Mouse (Mus musculus): ENCODE results near the gene Fbxw11.

Gene Fbxw11

DNA sequence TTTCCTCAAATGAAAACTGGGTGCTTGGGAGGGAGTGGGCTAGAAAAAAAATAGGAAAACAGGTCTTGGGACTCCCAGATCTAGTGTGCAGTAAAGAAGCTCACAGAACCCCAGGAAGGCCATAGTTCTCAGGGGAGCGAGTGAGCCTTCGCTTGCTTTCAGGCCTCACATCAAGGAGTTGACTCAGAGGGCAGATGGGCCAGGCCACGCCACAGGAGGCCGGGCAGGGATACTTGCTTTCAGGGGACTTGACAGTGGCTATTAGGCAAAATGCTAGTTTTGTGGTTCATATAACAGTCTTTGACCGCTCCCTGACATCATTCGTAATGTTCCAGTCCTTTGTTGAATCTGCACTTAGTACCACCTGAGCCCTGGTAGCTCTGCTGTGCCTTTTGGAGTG, 18.6 kb upstream of the Fbxw11 start:
- in situ Hi-C loops (cut with MseI, MboI), result no loop called here

DNA sequence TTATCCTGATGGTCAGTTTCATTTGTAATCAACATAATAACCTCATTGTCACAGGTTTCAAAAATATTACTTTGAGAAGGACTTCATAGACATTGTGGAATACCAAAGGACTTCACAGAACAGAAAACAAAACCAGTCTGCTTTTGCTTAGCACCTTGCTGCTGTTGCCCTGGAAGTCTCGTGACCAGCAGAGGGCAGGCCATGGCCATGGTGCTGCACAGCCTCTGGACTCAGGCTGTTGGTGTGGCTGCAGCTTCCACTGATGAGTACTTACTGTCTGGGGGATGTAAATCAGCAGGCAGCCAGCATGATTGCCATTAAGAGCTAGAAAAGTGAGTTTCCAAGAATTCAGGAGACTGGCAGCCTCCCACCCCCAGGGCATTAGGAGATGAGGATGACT, 16.8 kb upstream of the Fbxw11 start:
- in situ Hi-C loops (cut with MseI, MboI), result loop anchor here (5.0 kb wide), 1 partner anchor 82 kb away; no protein-coding TSS in a partner anchor

DNA sequence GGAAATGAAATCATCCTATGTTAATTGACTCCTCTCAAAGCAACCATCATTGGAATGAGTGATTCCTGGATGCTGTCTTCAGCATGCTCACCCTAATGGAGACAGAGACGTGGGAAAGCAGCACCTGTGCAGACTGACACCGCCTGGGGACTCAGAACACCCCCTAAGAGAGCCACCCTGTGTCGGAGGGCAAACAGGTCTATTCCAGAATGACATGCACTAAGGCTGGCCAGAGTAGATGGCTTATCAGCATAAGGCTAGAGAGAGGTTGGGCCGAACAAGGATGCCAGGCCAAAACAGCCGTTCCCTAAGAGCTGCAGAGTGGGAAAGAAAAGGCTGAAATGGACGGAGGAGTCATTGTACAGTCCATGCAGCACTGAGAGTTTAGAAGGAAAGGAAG, 16.4 kb upstream of the Fbxw11 start:
- in situ Hi-C loops (cut with MseI, MboI), result loop anchor here (5.0 kb wide), 1 partner anchor 81 kb away; no protein-coding TSS in a partner anchor

DNA sequence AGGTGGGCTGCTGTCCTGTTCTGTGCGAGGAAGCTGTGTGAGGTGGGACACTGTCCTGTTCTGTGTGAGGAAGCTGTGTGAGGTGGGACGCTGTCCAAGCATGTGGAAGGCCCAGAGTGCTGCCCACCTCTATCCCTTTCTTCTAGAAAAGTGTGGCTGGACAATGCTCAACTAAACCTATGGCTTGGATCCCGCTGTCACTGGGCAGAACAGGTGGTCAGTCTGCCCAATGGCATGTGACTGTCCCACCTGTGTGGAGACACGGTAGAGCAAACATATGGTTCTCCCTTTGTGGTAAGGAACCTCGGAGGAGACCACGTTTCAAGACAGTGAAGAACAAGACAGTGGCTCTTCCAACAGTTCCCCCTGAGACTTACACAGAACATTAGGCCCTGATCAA, 14.6 kb upstream of the Fbxw11 start:
- in situ Hi-C loops (cut with MseI, MboI), result loop anchor here (5.0 kb wide), 1 partner anchor 79 kb away; no protein-coding TSS in a partner anchor

DNA sequence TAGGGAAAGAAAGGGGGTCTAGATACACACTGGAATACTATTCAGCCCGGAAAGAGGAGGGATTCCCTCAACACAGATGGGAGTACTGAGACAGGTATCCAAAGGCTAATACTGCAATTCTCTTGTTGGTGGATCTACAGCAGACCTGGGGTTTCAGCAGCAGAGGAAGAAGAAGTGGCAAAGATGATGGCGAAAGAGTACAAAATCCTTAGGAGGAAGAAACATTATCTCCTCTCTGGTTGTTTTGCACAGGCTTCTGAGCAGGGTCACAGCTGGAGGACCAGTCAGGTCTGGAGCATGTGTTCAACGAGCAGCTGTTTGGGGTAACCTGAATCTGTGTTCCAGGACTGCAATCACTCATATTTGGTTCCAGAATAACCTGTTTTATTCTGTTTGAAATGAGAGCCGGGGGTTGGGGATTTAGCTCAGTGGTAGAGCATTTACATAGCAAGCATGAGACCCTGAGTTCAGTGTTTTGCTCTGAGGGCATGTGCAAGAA, 12.8 kb upstream of the Fbxw11 start:
- in situ Hi-C loops (cut with MseI, MboI), result loop anchor here (5.0 kb wide), 1 partner anchor 78 kb away; no protein-coding TSS in a partner anchor

DNA sequence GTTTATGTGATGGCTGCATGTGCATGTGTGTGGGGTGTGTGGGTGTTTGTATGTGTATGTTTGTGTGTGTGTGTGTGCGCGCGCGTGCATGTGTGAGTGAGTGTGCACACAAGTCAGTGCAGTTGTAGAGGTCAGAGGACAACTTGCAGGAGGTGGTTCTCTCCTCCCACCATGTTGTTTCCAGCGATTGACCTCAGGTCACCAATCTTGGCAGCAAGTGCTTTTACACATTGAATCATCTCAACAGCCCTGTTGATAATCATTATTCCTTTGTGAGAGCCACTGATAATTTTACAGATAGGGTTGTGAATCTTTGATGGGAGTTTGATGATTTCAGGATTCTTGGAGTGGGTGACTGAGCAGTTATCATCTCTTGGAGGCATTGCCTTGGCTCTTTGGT, 9.9 kb upstream of the Fbxw11 start:
- in situ Hi-C loops (cut with MseI, MboI), result no loop called here

DNA sequence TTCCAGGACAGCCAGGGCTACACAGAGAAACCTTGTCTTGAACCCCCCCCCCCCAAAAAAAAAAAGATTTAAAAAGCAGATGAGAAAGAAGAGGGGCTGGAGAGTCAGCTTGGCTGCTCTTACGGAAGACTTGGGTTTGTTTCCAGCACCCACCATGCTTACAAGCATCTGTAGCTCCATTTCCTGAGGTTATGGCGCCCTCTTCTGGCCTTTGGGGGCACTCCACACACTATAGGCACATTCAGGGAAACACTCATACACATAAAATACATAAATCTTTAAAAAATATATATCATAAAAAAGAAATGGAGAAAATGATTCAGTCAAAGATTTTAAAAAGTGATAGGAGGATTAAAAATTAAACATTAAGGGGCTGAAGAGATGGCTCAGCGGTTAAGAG, 9.0 kb upstream of the Fbxw11 start:
- in situ Hi-C loops (cut with MseI, MboI), result no loop called here

DNA sequence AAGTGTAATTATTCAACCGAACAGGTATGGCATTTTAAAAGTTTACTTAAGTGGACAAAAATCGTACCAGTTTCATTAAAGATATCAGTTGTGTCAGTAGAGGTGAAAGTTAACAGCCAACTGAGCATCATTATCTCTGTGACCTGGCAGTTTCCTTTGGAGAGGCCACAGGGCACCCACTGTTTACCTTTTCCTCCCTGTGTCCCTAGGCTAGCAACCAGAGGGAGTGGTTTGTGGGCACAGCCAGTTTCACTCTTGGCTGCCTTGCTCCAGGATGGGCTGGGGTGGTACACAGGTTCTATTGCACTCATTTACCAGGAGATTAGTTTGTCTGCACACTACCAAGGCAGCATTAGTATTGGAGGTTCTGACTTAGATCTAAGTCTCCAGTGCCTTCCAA, 8.4 kb upstream of the Fbxw11 start:
- in situ Hi-C loops (cut with MseI, MboI), result no loop called here

DNA sequence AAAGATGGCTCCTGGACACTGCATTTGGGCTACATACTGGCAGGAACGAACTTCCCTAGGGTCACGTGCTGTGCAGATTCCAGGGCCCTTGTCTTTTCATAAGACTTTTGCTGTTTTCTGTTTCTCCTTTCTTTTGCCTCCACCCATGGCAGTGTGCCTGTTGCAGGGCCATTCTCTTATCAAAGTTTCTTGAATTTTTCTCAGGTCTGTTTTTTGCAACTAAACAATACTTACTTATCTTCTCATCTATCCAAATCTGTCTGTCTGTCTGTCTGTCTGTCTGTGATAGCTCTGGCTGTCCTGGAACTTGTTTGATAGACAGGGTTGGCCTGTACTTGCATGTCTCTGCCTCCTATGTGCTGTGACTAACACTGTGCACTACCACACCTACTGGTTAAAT, 7.7 kb upstream of the Fbxw11 start:
- in situ Hi-C loops (cut with MseI, MboI), result no loop called here

DNA sequence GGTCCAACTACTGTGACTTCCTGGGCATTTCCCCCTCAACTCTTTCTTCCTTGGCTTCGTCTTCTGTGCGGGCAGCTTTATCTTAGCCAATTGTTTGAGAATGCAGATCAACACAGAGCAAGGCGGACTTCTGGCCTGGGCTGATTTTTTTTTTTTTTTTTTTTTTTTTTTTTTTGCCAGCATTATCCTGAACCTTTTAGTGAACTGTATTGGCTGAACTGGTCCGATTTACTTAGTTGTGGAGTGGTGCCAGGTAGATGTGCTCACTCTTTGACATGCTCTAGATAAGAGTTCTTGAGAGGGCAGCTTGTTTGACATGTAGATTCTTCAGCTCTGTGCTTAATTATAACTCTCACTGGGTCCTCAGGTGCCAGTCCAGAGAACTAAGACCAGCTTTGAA, 6.2 kb upstream of the Fbxw11 start:
- in situ Hi-C loops (cut with MseI, MboI), result no loop called here

DNA sequence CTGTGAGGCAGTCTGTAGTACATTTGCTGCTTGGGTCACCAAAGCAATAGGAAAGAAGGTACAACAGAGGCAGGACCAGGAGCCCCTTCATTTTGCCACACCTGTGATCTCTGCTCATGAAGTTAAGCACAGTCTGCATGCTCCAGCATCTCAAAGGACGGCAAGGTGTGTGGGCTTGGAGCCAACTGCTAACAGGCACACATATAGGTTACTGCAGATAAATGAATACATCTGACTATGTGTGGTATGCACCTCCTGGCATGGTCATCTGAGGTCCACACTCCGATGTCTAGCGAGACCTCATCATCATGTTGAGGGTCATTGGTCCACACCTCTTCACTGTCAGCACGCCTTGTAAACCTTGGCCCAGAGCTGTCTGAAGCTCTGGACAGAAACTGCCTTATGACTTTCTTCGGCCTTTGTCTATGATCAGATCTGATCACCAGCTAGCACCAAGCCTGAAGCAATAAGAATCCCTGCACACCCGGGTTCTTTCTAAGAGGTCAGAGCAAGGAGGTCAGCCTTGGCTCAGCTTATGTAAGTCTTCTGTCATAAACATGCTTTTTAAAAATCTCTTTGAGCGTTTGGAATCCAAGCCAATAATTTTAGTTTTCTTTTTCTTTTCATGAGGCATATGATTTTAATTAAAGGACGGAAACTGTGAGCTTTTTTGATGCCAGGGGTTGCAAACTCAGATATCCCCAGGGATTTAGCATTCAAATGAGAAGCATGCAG, 3.8 kb upstream of the Fbxw11 start:
- in situ Hi-C loops (cut with MseI, MboI), result no loop called here

DNA sequence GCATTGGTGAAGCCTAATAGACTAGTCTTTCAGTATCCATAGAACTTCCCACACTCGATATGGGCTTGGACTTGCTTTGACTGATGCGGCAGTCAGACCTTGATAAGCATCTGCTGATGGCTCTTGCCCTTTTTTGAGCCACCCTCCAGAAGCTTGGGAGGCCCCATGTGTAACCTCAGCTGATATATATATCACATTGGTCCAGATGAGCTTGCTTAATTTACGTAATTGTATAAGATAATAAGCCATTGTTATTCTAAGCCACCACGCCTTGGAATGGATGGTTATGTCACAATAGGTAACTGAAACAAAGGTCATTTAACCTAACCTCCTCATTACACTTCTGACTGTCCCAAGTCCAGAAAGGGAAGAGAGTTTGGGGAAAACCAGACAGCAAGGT, 1.9 kb upstream of the Fbxw11 start:
- in situ Hi-C loops (cut with MseI, MboI), result no loop called here

DNA sequence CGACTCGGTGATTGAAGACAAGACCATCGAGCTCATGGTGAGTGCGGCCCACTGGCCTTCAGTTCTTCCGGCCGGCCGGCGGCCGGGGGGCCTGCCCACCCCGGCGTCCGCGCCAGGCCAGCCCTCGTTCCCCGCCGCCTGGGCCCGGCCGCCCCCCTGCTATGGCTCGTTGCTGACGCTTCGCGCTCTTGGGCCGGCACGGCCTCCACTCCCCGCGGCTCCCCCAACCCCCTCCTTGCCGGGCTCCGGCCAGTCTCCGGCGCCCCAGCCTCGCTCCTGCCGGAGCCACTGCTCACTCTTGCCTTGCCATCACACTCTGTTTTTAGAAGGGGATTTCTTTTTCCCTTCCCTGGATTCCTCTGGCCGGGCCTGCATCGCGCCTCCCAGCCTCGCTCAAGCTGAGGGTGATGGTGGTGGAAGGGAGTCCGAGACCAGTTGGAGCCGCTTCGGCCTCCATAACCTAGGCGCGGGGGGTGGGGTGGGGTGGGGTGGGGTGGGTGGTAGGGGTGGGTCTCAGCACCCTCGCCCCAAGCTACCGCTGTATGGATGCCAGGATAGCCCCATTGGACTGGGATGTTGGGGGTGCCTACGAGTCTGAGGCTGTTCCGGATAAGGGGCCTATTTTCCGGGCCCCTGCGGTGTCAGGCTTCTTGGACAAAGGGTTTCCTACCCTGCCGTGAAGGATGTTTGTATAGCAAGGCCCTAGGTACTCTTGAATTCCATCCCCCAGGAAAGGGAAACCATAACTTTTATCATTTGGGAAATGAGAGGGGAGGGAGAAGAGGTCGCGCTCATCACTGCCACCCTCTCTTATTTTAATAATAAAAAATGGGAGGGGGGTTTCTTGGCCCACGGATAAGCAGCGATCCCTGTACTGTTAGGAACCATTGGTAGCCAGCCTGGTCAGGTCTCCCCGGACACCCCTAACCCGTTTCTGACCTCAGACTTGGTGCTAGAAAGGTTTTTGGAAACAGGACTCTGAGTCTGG, 669 bp downstream of the Fbxw11 start:
- in situ Hi-C loops (cut with MseI, MboI), result no loop called here

DNA sequence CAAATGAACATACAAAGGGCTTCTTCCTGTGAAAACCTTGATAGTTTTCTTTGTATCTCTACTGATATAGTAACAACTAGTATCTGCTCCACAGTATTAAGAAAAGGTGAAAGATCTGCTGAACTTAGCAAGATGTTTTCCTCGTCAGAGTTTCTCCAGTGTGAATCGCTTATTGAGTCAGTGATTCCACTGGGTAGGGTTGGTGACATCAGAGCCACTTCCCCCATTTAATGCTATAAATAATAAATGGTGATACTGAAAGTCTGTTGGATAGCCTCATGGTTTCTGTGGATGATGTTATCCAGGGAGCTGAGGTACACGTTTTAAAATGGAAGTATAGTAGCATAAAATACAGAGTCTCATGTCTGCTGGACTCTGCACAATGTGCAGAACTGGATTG, 1.5 kb downstream of the Fbxw11 start:
- in situ Hi-C loops (cut with MseI, MboI), result no loop called here

DNA sequence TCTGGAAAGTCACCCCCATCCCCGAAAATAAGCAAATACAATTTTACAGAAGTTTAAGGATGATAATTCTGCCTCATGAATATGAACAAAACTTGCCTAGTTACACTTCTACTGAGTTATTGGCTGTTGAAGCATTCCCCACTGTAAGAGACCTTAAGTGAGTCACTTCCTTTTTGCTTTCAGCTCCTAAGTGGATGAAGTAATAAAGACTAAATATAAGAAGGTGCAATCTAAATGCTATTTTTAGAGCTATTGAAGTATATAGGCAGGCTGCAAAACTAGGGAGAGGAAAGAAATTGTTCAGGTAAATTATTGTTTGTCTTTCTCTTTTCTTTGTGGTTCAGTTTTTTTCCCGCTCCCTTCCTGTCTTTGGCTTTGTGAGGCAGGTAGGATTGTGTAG, 4.7 kb downstream of the Fbxw11 start:
- in situ Hi-C loops (cut with MseI, MboI), result no loop called here

DNA sequence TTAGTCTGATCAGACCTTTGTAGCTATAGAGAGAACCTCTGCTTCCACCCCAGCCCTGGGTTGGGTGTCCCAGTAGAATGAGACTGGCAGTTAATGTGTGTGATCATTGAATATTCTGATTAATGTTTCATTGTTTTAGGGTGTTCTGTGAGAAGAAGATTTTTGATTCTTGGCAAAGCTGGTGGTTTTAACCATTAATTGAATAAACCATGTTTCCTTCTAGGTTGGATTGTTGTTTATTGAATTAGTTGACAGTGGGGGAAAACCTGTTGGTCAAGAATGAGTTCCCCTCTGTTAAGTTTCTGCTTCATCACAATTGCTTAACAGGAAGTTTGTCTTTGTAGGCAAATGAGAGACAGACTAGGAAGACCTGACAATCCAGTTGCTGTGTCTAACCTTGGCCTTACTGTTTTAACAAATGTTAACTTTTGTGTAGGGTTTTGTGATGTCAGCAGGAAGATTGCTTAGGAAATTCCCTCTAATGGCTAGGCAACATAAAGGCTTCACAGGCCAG, 7.8 kb downstream of the Fbxw11 start:
- in situ Hi-C loops (cut with MseI, MboI), result no loop called here

DNA sequence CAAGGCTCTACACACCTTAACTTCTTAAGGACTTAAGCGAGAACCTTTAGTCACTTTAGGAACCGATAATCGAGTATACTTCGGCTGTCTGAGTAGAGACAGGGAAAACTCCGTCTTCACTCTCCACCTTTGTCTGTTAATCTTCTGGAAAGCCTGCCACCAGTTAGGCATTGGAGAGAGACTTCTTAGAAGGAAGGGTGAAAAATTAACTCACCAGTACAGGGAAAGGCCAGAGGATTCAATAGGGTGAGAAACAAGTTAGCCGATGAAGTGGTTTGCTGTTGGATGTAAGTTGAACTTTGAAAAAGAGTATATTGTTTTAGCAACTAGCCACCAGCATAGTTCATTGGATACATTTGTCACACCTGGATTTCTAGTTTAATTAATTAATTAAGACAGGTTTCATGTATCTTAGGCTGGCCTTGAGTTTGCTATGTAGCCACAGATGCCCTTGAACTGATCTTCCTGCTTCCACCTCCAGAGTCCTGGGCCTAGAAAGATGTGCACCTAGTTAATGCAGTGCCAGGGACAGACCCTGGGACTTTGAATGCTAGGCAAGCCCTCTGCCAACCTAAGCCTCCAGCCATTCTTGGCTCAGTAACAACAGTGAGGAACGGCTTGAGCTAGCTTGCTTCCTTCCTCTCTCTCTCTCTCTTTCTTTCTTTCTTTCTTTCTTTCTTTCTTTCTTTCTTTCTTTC, 8.5 kb downstream of the Fbxw11 start:
- in situ Hi-C loops (cut with MseI, MboI), result no loop called here

DNA sequence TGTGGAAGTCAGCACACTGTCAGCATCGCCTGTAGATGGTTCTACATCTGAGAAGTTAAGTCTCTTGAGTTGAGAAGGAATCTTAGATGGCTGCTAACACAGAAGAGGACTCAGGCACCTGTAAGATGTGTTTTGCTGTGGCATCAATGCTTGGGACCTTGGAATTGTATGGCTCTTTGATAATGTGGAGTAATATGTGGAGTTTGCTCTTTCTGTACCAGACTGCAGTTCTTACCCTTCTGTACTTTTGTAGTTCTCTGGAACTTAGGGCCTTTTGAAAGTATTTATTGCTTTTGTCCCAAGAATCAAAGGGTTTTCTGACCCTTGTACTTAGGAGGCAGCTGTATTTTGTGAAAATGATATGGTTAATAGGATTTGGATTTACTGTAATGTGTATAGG, 9.2 kb downstream of the Fbxw11 start:
- in situ Hi-C loops (cut with MseI, MboI), result no loop called here

DNA sequence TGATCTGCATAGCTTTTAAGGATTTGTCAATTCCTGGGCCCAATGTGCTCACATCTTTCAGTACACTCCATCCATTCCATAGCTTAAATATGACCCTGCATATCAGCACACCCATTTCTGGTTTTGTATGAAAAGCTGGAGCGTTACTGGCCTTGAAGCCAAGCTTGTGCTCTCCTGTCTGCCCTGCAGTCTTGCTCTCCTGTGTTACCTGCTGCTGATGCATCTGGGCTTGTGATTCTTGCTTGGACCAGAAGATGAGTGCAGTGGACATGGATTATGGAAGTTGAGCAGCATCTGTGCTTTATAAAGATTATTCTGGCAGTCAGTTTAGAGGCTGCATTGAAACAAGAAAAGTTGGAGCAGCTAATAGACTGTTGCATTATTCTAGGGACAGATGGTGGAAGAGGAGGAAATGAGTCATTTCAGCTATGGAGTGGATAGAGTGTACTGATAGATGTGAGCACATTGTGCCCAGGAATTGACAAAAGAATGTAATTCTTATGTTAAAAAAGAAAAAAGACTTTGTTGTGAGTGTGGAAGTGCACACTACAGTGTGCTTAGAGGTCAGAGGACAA, 19.6 kb downstream of the Fbxw11 start:
- in situ Hi-C loops (cut with MseI, MboI), result no loop called here

DNA sequence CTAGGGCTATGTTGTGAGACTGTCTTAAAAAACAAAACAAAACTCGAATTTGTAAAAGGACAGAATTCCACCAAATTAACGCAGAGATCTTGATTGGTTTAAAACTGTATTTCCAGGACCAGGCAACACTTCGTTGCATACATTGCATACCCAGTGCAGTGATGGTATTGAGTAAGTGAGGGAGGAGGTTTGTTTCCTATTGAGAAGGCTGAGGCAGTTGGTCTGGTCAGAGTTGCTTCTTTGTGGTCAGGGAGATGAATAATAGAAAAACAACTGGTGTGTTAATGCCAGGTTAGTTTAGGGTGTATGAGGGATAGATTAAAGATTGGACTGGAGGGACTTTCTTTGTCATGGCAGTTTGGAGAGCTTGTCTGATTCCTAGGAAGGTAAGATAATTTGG, 23.1 kb downstream of the Fbxw11 start:
- in situ Hi-C loops (cut with MseI, MboI), result no loop called here

DNA sequence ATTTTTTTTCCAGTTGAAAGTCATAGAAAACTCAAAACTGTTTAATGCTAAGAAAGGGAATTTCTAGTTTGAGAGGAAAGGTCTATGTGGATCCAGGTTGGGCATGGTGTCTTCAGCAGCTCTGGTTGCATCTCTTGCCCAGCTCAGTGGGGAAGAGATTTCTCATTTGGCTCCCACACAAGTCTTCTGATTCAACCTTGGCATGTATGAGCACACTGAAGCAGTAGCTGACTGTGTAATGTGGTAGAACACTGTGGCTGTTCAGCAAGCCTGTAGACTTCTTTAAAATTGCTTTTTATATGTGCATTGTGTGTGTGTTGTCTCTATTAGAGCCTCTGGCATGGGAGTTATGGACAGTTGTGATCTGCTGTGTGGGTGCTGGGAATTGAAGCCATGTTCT, 24.5 kb downstream of the Fbxw11 start:
- in situ Hi-C loops (cut with MseI, MboI), result no loop called here
